Mouse (Mus musculus) liver, embryonic 13.5 days (tissue): ENCODE data around the gene Magi2. TPM values are rescaled to one million over a fixed set of nuclear protein-coding genes. Genes with fewer than 3 reads are reported as not detected.

Experiments
- ATAC-seq: fragments of 200-750 bp; cut with Nextera tagmentation; 2 replicates; pipeline ENCODE4 v1.8.0; 2017; ENCODE audit warnings: low read depth, mild to moderate bottlenecking, moderate number of reproducible peaks, moderate library complexity
- DNase-seq: peaks from one replicate; pipeline ENCODE4 v3.0.0; 2022
- H3K27ac ChIP-seq: fragments of 300-500 bp; sonication (generic); 2 replicates; pipeline ENCODE4 v1.5.1; 2015; ENCODE audit warnings: moderate library complexity, mild to moderate bottlenecking, inconsistent platforms
- H3K27me3 ChIP-seq: fragments of 300-500 bp; sonication (generic); 2 replicates; pipeline ENCODE4 v1.6.1; 2015; ENCODE audit warnings: mild to moderate bottlenecking, inconsistent platforms
- H3K36me3 ChIP-seq: fragments of 300-500 bp; sonication (generic); 2 replicates; pipeline ENCODE4 v1.6.1; 2015; ENCODE audit warnings: mild to moderate bottlenecking, inconsistent platforms
- H3K4me1 ChIP-seq: fragments of 300-500 bp; sonication (generic); replicated peaks from 2 replicates; pipeline ENCODE4 v1.6.1; 2015; ENCODE audit warnings: inconsistent platforms
- H3K4me2 ChIP-seq: fragments of 300-500 bp; sonication (generic); 2 replicates; pipeline ENCODE4 v1.6.1; 2015; ENCODE audit warnings: inconsistent platforms, mild to moderate bottlenecking, moderate library complexity
- H3K4me3 ChIP-seq: fragments of 300-500 bp; sonication (generic); replicated peaks from 2 replicates; pipeline ENCODE4 v1.5.1; 2015; ENCODE audit warnings: mild to moderate bottlenecking, inconsistent platforms
- H3K9ac ChIP-seq: fragments of 300-500 bp; sonication (generic); 2 replicates; pipeline ENCODE4 v1.6.1; 2015; ENCODE audit warnings: mild to moderate bottlenecking, inconsistent platforms
- H3K9me3 ChIP-seq: fragments of 300-500 bp; sonication (generic); replicated peaks from 2 replicates; pipeline ENCODE4 v1.6.1; 2016; ENCODE audit warnings: inconsistent platforms
- WGBS: fragments of 180-500 bp; shearing (Covaris S2); methylation state at CpG from one replicate; pipeline ENCODE4 v1.1.7; 2015; ENCODE audit not compliant: insufficient replicate concordance; 5-methylcytosine and 5-hydroxymethylcytosine counted together
- polyA plus RNA-seq: library from polyadenylated mRNA; unstranded; fragments of >200 nt; fragmentation: Nextera tagmentation; extraction: Ambion mirVana; gene quantifications from 2 replicates; pipeline ENCODE4 v1.2.1, GENCODE M21; 2015

Magi2 gene
- polyA plus RNA-seq, 1 experiment from 2014 or later: 0.28 TPM

DNA sequence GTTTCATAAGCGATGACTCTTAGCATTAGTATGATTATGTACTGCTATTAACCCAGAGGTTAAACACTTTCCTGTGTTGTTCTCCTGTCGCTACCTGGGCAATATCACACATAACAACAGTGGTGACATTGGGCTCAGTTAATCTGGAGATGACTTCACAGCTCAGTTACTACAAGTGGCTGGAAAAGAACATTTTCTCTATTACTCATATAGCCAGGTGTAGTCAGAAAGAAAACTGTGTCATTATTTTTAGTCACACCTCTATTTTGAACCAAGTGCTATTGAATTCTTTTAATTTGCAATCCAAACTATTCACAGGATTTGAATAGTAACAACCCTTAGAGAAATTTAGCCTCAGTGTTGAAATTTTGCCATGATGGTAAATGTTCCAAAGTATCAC is 821.5 kb downstream of the Magi2 start:
- no peak for ATAC-seq
- no peaks in the 10 kb centered on the region for H3K36me3 ChIP-seq

DNA sequence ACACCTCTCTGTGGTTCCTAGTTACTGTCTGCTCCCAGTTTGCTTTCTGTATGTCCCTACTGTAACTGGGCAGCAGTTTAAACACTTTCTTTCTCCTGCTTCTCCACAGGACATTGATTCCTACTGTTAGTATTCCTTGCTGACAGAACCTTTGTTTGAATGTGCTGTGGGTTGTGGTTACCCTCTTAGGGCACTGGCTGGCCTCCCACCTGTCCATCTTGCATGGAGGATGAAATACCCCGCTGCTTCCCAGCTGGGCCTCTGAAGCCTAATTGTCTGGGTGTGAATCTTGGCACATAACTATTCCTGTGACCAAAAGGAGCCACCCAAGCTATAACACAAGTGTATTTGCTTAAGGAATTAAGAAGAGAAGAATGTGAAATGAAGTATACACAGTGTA is 823.4 kb downstream of the Magi2 start:
- WGBS: 17% methylated on average over 1 of the region's 1 CpGs
- no peaks in the 10 kb centered on the region for H3K4me1 ChIP-seq
- H3K36me3 ChIP-seq: no peaks in the 10 kb centered on the region
- no peak overlapping the region for H3K4me2 ChIP-seq
- DNase-seq (no peak), ATAC-seq (no peak)
- no peak overlapping the region for H3K27ac ChIP-seq
- no peaks in the 10 kb centered on the region for H3K9me3 ChIP-seq
- H3K27me3 ChIP-seq: no peaks in the 10 kb centered on the region
- H3K9ac ChIP-seq: no peak overlapping the region
- no peak overlapping the region for H3K4me3 ChIP-seq

More for the DNA sequence above, 821.5 kb downstream of the Magi2 start:
- no peak overlapping the region for H3K4me3 ChIP-seq
- H3K4me2 ChIP-seq: no peak overlapping the region
- no peaks in the 10 kb centered on the region for H3K4me1 ChIP-seq
- H3K27ac ChIP-seq: no peak overlapping the region
- no peak overlapping the region for H3K9ac ChIP-seq
- H3K27me3 ChIP-seq: no peaks in the 10 kb centered on the region
- 62% methylated on average over 2 of the region's 2 CpGs for WGBS
- no peak for DNase-seq
- H3K9me3 ChIP-seq: no peaks in the 10 kb centered on the region

DNA sequence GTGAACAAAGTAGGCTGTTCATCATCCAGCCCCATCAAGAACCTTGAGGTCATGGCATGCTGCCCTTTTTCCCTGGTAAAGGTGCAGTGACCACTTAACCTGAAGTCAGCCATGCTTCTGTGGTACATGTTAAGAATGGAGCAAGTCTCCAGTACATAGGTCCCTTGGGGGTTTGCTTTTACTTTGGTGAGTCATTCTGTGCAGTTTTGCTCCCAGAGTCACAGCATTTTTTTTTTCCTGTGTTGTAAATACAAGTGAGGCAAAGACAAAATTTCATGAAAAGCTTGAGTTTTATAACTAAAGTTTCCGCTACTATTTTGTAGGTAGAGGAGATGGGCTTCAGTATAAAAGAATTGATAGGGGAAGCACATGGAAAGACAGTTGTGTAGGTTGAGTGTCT is 828.2 kb downstream of the Magi2 start:
- H3K36me3 ChIP-seq: no peaks in the 10 kb centered on the region
- H3K4me2 ChIP-seq: no peak overlapping the region
- no peak for DNase-seq
- ATAC-seq: no peak
- 68% methylated on average over 1 of the region's 1 CpGs for WGBS
- no peak overlapping the region for H3K27ac ChIP-seq
- no peaks in the 10 kb centered on the region for H3K4me1 ChIP-seq
- no peaks in the 10 kb centered on the region for H3K9me3 ChIP-seq
- no peak overlapping the region for H3K4me3 ChIP-seq
- no peak overlapping the region for H3K9ac ChIP-seq
- H3K27me3 ChIP-seq: no peaks in the 10 kb centered on the region

DNA sequence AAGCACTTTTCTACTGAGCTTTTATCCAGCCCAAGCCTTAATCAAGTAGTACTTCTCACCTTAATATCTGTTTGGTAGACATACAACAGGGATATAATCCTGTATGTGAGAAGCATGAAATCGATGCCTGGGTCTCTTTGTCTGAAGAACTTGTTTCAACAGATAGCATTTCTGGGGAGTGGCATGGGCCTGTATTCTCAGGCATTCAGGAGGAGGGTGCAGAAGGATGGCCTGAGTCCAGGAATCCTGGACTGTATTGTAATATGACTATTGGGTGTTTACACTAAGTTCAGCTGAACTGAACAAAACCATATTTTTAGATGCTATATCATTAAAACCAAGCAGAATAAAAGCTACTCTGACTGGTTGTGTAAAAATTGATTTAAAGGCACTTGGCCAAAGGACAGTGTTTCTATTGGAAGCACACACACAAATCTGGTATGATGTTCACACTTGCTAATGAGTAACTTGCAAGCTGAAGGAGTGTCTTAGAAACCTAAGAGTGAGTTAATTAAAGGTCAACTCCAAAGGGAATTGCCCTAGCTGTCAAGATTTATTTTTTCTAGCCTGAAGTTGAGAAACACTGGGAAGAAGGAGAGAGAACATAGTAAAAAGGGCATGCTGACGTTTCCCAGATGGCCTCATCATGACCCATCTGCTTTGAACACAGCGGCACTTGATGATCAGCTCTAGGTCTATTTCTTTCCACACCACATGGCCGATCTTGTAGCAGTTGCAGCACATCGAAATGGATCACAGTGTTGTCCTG is 829.4 kb downstream of the Magi2 start:
- Histone ChIP-seq H3K9ac (no peak overlapping the region), H3K4me1 (no peaks in the 10 kb centered on the region), H3K36me3 (no peaks in the 10 kb centered on the region), H3K9me3 (no peaks in the 10 kb centered on the region), H3K4me2 (no peak overlapping the region), H3K27me3 (no peaks in the 10 kb centered on the region), H3K27ac (no peak overlapping the region), H3K4me3 (no peak overlapping the region)
- 58% methylated on average over 5 of the region's 5 CpGs for WGBS
- no peak for ATAC-seq
- DNase-seq: no peak

DNA sequence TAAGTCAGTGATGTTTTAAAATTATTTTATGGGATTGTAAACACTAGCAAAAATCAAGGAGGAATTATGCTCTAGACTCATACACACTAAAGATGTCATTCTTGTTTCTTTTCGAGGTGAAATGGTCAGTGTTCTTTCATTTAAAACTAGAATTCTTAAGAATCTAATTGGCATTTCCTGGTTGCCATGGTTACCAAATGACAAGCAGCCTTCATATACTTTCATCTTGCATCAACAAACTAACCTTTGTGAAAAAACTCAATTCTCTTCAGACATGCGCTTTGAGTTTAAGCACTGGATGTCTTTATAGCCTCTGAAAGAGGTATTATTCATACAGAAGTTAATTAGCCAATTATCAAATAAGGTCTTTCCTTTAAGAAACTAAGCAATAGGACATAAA is 830.0 kb downstream of the Magi2 start:
- Histone ChIP-seq H3K9me3 (no peaks in the 10 kb centered on the region), H3K27me3 (no peaks in the 10 kb centered on the region), H3K4me3 (no peak overlapping the region), H3K4me2 (no peak overlapping the region), H3K27ac (no peak overlapping the region), H3K4me1 (no peaks in the 10 kb centered on the region), H3K9ac (no peak overlapping the region), H3K36me3 (no peaks in the 10 kb centered on the region)
- DNase-seq: no peak
- ATAC-seq: no peak
- 53% methylated on average over 2 of the region's 2 CpGs for WGBS

DNA sequence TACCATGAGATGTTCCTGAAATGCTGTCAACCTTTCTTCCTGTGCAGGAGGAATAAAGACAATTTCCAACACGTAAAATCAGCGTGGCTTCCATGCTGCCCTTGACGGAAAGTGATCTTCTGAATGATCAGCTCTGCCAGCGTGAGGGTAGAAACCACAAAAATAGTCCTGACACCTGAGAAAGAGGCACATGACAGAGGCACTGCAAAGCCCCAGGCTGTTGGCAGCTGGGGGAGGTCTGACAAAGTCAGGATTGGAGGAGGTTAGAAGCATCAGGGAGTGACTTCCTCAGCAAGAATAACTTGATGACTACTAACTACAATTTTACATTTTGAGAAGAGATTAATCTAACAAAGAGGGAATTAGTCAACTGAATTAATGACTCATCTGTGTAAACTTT is 835.2 kb downstream of the Magi2 start:
- no peaks in the 10 kb centered on the region for H3K4me1 ChIP-seq
- H3K9me3 ChIP-seq: no peaks in the 10 kb centered on the region
- no peak for DNase-seq
- no peaks in the 10 kb centered on the region for H3K36me3 ChIP-seq
- ATAC-seq: no peak
- WGBS: 44% methylated on average over 4 of the region's 4 CpGs
- no peak overlapping the region for H3K27ac ChIP-seq
- no peak overlapping the region for H3K4me2 ChIP-seq
- no peaks in the 10 kb centered on the region for H3K27me3 ChIP-seq
- no peak overlapping the region for H3K4me3 ChIP-seq
- no peak overlapping the region for H3K9ac ChIP-seq

DNA sequence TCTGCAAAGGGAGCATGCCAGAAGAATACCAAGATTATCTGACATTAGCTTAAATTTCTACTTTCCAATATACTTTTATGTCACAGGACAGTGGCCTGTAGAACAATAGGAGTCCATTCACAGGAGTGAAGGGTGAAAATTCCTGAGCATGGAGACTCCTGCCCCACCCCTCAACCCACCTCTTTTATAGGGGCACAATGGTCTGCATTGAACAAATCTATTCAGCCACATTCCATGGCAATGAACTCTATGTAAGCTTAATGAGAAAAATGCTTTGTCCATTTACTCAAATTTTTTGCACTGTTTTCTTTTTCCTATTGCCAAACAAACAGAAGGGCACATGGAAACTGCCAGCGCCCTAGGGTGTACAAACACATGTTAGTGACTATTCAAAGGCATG is 838.2 kb downstream of the Magi2 start:
- ATAC-seq (no peak), DNase-seq (no peak)
- Histone ChIP-seq H3K4me1 (no peaks in the 10 kb centered on the region), H3K9me3 (no peaks in the 10 kb centered on the region), H3K27ac (no peak overlapping the region), H3K9ac (no peak overlapping the region), H3K4me3 (no peak overlapping the region), H3K27me3 (no peaks in the 10 kb centered on the region), H3K36me3 (no peaks in the 10 kb centered on the region), H3K4me2 (no peak overlapping the region)
- WGBS: 67% methylated on average over 1 of the region's 1 CpGs

DNA sequence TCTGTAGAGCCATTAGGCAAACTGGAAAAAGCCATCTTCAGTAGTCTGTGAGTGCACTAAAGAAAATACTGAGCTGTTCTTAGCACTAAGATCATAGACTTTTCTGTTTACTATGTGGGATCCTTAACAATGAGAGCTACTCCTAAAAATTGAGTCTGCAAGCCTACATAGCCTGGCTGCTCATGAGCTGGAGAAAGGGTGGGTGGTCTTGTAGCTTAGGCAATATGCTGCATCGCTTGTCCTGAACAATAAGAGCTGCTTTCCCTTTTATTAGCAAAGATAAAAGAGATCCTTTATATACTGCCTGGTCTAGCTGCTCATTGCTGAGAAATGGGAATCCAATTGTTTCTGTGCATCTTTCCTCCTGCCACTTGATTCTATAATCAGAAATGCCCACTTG is 841.7 kb downstream of the Magi2 start:
- ATAC-seq (no peak), DNase-seq (no peak)
- H3K9me3 ChIP-seq: no peaks in the 10 kb centered on the region
- no peaks in the 10 kb centered on the region for H3K36me3 ChIP-seq
- WGBS: 77% methylated on average over 1 of the region's 1 CpGs
- no peaks in the 10 kb centered on the region for H3K27me3 ChIP-seq
- H3K4me1 ChIP-seq: no peaks in the 10 kb centered on the region
- H3K9ac ChIP-seq: no peak overlapping the region
- H3K4me3 ChIP-seq: no peak overlapping the region
- no peak overlapping the region for H3K27ac ChIP-seq
- H3K4me2 ChIP-seq: no peak overlapping the region

DNA sequence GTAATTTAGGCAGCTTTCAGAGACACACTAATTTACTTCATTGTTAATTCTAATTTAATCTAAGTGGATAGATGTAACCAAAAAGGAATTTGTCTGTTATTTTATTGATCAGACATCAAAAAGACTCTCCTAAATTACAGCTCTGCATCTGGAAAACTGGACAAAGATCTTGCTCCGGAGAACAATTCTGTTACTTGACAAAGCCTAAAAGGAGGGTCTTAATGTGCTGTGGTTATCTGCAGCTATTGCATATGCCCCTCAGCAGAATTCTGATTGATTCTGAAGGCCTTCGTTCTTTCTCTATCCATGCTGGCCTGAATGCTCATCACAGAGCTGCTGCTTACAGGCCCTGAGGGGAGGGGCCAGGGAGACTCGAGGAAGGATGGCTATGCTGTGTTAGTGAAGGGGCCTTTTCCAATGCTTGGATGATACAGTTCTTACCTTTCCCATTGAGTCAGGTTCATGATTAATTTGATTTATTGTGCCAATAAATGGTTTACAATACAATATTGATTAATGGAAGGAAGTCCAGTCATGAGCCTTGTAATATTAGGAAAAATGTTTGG is 842.2 kb downstream of the Magi2 start:
- Histone ChIP-seq H3K36me3 (no peaks in the 10 kb centered on the region), H3K4me3 (no peak overlapping the region), H3K9ac (no peak overlapping the region), H3K4me2 (no peak overlapping the region), H3K4me1 (no peaks in the 10 kb centered on the region), H3K9me3 (no peaks in the 10 kb centered on the region), H3K27ac (no peak overlapping the region), H3K27me3 (no peaks in the 10 kb centered on the region)
- WGBS: 59% methylated on average over 3 of the region's 3 CpGs
- ATAC-seq (no peak), DNase-seq (no peak)

DNA sequence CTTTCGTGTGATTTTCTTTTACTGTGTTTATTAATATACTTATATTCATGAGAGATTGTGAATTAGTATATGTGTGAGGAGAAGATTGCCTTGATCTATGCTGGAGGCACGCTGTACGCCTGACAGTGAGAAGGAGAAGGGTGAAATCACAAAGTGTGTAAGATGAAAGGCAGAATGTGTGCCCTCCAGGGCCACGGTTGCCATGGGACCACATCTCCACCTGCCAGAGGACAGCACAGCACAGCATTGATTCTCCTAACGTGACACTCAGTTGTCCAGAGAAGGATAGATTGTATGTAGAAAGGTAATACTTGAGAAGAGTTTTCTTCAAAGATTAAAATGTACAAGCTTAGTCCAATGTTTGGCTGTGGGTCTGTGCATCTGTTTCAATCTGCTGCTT is 847.3 kb downstream of the Magi2 start:
- WGBS: 66% methylated on average over 5 of the region's 5 CpGs
- no peak overlapping the region for H3K4me2 ChIP-seq
- no peaks in the 10 kb centered on the region for H3K4me1 ChIP-seq
- ATAC-seq (no peak), DNase-seq (no peak)
- H3K36me3 ChIP-seq: no peaks in the 10 kb centered on the region
- H3K4me3 ChIP-seq: no peak overlapping the region
- no peaks in the 10 kb centered on the region for H3K27me3 ChIP-seq
- no peak overlapping the region for H3K9ac ChIP-seq
- no peak overlapping the region for H3K27ac ChIP-seq
- H3K9me3 ChIP-seq: no peaks in the 10 kb centered on the region

DNA sequence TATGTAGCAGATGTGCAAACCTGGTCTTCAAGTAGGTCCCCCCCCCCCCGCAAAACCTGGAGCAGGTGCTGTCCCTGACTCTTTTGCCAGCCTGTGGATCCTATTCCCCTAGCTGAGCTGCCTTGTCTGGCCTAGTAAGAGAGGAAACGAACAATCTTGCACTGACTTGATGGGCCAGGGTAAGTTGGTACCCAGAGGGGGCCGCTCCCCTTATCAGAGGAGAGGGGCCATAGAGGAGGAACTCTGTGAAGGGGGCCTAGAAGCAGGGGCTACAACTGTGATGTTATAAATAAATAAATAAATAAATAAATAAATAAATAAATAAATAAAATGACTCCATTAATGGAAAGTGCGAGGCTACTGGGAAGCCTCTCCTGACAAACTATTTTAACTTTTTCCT is 848.0 kb downstream of the Magi2 start:
- Histone ChIP-seq H3K4me2 (no peak overlapping the region), H3K27ac (no peak overlapping the region), H3K9me3 (no peaks in the 10 kb centered on the region), H3K4me1 (no peaks in the 10 kb centered on the region), H3K27me3 (no peaks in the 10 kb centered on the region), H3K4me3 (no peak overlapping the region), H3K9ac (no peak overlapping the region), H3K36me3 (no peaks in the 10 kb centered on the region)
- WGBS: 58% methylated on average over 4 of the region's 4 CpGs
- DNase-seq (no peak), ATAC-seq (no peak)

DNA sequence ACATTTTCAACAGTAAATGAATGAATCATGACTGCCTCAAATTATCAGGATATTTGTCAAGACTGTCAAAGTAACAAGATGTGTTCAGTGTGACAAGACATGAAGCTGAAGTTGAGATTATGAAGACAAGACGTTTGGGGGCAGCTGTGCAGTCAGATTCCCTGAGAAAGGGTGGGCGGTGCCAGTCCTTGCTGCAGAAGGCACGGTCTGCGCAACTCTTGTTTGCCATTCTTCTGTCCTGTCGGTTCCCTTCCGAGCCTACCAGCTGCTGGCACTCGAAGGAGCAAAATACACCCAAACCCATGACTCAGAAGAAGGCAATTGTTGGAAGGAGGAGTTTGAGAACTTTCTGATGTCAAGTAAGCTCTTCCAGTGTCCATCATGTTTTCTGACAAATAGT is 852.1 kb downstream of the Magi2 start:
- ATAC-seq (no peak), DNase-seq (no peak)
- Histone ChIP-seq H3K36me3 (no peaks in the 10 kb centered on the region), H3K4me1 (no peaks in the 10 kb centered on the region), H3K27ac (no peak overlapping the region), H3K9me3 (no peaks in the 10 kb centered on the region), H3K4me3 (no peak overlapping the region), H3K27me3 (no peaks in the 10 kb centered on the region), H3K4me2 (no peak overlapping the region), H3K9ac (no peak overlapping the region)
- WGBS: 66% methylated on average over 7 of the region's 7 CpGs
